Mouse (Mus musculus) limb, embryonic 13.5 days (tissue): Measurements from ENCODE around the gene Angptl7. TPM values are rescaled to one million over a fixed set of nuclear protein-coding genes. Genes with fewer than 3 reads are reported as not detected.
A peak's percentile ranks its signal among the peaks of the same experiment; 100 is the strongest.

Experiments
- ATAC-seq: fragments of 200-750 bp; cut with Nextera tagmentation; 2 replicates; pipeline ENCODE4 v1.8.0; 2017; ENCODE audit warnings: low read depth, moderate number of reproducible peaks, moderate TSS enrichment; ENCODE audit not compliant: low FRiP score
- H3K27ac ChIP-seq: fragments of 300-500 bp; sonication (generic); 2 replicates; pipeline ENCODE4 v1.5.1; 2015; ENCODE audit warnings: inconsistent platforms, mild to moderate bottlenecking, moderate library complexity
- H3K27me3 ChIP-seq: fragments of 300-500 bp; sonication (generic); 2 replicates; pipeline ENCODE4 v1.6.1; 2015; ENCODE audit warnings: mild to moderate bottlenecking, inconsistent platforms
- H3K36me3 ChIP-seq: fragments of 300-500 bp; sonication (generic); 2 replicates; pipeline ENCODE4 v1.6.1; 2015; ENCODE audit warnings: inconsistent platforms, mild to moderate bottlenecking, moderate library complexity
- H3K4me1 ChIP-seq: fragments of 300-500 bp; sonication (generic); 2 replicates; pipeline ENCODE4 v1.6.1; 2015; ENCODE audit warnings: inconsistent platforms
- H3K4me2 ChIP-seq: fragments of 300-500 bp; sonication (generic); replicated peaks from 2 replicates; pipeline ENCODE4 v1.6.1; 2015; ENCODE audit warnings: inconsistent platforms, mild to moderate bottlenecking, moderate library complexity
- H3K4me3 ChIP-seq: fragments of 300-500 bp; sonication (generic); 2 replicates; pipeline ENCODE4 v1.5.1; 2015; ENCODE audit warnings: moderate library complexity, mild to moderate bottlenecking, inconsistent platforms
- H3K9ac ChIP-seq: fragments of 300-500 bp; sonication (generic); 2 replicates; pipeline ENCODE4 v1.6.1; 2015; ENCODE audit warnings: mild to moderate bottlenecking, inconsistent platforms
- H3K9me3 ChIP-seq: fragments of 300-500 bp; sonication (generic); 2 replicates; pipeline ENCODE4 v1.6.1; 2016; ENCODE audit warnings: inconsistent platforms
- WGBS: fragments of 180-500 bp; shearing (Covaris S2); methylation state at CpG from one replicate; pipeline ENCODE4 v1.1.7; 2015; 5-methylcytosine and 5-hydroxymethylcytosine counted together
- polyA plus RNA-seq: library from polyadenylated mRNA; unstranded; fragments of >200 nt; fragmentation: Nextera tagmentation; extraction: Ambion mirVana; gene quantifications from 2 replicates; pipeline ENCODE4 v1.2.1, GENCODE M21; 2015

Gene Angptl7
- polyA plus RNA-seq, 1 experiment from 2014 or later: 2.0 TPM

DNA sequence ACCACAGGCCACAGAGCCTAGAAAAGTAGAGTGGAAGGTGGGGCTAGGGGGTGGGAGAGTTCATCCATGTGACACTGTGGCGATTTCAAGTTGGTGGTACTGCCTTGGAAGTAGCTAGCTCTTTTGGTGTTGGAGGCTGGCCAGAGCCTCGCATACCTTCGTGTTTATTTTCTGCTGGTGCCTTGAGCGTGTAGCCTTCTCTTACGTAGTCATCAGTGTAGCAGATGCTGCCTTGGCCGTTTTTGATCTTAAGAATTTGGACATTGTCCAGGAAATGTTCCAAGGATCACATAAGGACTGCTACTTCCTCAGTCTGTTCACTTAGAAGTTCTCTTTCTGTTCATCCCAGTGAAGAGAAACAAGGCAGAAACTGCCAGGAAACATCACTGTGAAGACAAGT, 9.8 kb downstream of the Angptl7 start:
- no peak overlapping the region for H3K27ac ChIP-seq
- H3K36me3 ChIP-seq: peaks cover 90% of the 10 kb centered on the region
- 65% methylated on average over 6 of the region's 6 CpGs for WGBS
- H3K9me3 ChIP-seq: no peaks in the 10 kb centered on the region
- H3K4me2 ChIP-seq: no peak overlapping the region
- ATAC-seq: no peak
- H3K4me3 ChIP-seq: no peak overlapping the region
- H3K4me1 ChIP-seq: 0 out of 2 replicates have a peak, but pooled peaks cover 3% of the 10 kb centered on the region
- no peak overlapping the region for H3K9ac ChIP-seq
- H3K27me3 ChIP-seq: no peaks in the 10 kb centered on the region

DNA sequence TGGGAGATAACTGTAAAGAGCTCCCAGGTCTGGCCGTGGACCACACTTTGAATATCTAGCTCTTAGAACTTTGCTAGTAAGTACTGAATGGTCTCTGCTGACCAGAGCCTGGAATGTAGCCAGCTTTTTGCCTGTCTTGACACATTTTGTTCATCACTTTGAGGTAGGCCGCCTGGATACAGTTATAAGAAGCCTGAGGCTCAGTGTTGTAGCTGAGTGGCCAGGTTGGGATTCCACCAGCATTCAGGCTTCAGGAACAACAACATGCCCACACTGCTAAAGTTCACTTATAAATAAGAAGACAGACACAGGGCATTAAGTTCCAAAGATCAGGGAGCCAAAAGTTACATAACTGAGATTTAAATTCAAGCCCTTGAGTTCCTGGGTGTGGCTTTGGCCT, 12.4 kb downstream of the Angptl7 start:
- no peak for ATAC-seq
- Histone ChIP-seq H3K9me3 (no peaks in the 10 kb centered on the region), H3K4me1 (0 out of 2 replicates have a peak, but pooled peaks cover 3% of the 10 kb centered on the region), H3K4me2 (no peak overlapping the region), H3K27me3 (no peaks in the 10 kb centered on the region), H3K27ac (no peak overlapping the region), H3K9ac (no peak overlapping the region), H3K4me3 (no peak overlapping the region), H3K36me3 (peaks cover 96% of the 10 kb centered on the region)
- 61% methylated on average over 2 of the region's 2 CpGs for WGBS

DNA sequence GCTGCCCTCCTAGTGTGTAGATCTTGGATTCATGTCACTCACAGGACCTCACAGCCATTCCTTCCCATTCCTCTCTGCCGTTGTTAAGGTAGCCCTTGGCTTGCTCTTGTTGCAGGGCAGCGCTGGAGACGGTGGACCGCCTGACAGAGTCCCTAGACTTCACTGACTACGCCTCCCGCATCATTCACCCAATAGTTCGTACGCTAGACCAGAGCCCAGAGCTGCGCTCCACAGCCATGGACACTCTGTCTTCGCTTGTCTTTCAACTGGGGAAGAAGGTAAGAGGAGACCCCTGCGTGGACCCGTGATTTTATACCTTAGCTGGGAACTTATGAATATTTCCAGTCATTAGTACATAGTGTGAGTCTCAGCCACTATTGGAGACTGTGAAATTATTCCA, 15.7 kb downstream of the Angptl7 start:
- Histone ChIP-seq H3K9ac (no peak overlapping the region), H3K4me2 (no peak overlapping the region), H3K4me1 (0 out of 2 replicates have a peak, but pooled peaks cover 3% of the 10 kb centered on the region), H3K27me3 (no peaks in the 10 kb centered on the region), H3K9me3 (no peaks in the 10 kb centered on the region), H3K27ac (no peak overlapping the region), H3K4me3 (no peak overlapping the region), H3K36me3 (peaks cover 95% of the 10 kb centered on the region)
- ATAC-seq: no peak
- 93% methylated on average over 12 of the region's 12 CpGs for WGBS

DNA sequence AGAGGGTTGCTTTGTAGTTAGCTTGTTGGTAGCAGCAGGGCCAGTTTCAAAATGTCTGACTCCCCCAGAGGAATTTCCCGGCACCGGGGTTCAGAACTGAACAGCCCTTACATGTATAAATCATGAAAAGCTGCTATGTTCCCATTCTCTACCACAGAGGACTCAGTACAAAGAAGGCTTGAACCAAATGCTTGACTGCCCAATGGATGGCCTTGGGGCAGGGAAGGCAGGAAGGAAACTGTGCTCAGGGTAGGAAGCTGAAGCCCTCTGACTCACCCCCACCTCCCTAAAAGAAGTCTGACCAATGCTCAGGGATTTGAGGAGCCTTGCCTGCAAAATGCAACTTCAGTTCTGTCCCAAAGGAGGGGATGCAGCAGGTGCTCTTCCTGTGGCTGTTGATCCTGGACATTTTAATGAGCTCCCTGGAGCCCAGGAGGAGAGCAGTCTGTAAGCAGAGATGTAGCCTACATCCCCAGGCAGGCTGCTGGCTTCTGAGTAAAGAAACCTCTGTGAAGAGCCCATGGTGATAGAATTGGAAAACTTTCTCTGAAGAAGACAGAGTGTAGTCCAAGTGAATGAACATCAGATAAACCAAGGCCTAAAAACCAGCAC, 18.6 kb downstream of the Angptl7 start:
- ATAC-seq: no peak
- 0 out of 2 replicates have a peak, but pooled peaks cover 3% of the 10 kb centered on the region for H3K4me1 ChIP-seq
- 84% methylated on average over 2 of the region's 2 CpGs for WGBS
- H3K4me2 ChIP-seq: no peak overlapping the region
- H3K4me3 ChIP-seq: no peak overlapping the region
- H3K27ac ChIP-seq: no peak overlapping the region
- H3K9ac ChIP-seq: no peak overlapping the region
- no peaks in the 10 kb centered on the region for H3K27me3 ChIP-seq
- H3K36me3 ChIP-seq: peaks cover 95% of the 10 kb centered on the region
- no peaks in the 10 kb centered on the region for H3K9me3 ChIP-seq

DNA sequence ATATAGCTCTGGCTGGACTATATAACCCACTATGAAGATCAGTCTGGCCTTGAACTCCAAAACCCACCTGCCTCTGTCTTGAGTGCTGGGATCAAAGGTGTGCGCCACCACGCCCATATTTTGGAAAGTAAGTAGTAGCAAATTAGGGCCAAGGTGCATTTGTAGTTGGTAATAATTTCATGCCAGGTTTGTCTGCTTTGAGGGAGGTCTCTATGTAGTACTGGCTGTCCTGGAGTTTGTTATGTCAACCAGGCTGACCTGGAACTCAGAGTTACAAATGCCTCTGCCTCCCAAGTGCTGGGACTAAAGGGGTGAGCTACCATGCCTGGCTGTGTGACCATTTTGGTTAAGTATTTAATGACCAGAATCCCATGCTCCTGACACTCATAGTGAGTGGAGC, 20.0 kb downstream of the Angptl7 start:
- H3K4me1 ChIP-seq: no peaks in the 10 kb centered on the region
- H3K9ac ChIP-seq: no peak overlapping the region
- peaks cover 94% of the 10 kb centered on the region for H3K36me3 ChIP-seq
- WGBS: 95% methylated on average over 2 of the region's 2 CpGs
- no peak overlapping the region for H3K4me3 ChIP-seq
- H3K4me2 ChIP-seq: no peak overlapping the region
- no peaks in the 10 kb centered on the region for H3K27me3 ChIP-seq
- no peak for ATAC-seq
- no peak overlapping the region for H3K27ac ChIP-seq
- H3K9me3 ChIP-seq: no peaks in the 10 kb centered on the region

DNA sequence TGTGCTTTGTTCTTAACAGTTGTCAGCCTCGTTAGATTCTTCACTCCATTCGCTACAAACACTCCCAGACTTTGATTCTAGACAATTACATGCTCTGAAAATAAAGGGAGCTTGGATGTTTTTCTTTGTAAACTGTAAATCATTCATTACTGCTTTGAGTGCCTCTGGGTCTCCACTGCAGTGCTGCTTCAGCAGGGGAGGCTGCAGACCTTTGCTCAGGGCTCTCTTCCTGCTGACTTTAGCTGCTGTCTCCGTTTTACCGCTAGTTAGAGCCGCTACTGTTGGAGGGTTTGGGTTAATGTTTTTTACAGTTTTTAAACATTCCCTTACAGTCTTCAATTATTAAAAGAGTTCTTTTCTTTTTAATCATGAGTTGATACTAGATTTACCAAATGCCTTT, 26.8 kb downstream of the Angptl7 start:
- ATAC-seq: no peak
- Histone ChIP-seq H3K36me3 (peaks cover 93% of the 10 kb centered on the region), H3K9ac (no peak overlapping the region), H3K4me1 (peaks cover 16% of the 10 kb centered on the region), H3K4me2 (no peak overlapping the region), H3K27me3 (no peaks in the 10 kb centered on the region), H3K9me3 (no peaks in the 10 kb centered on the region), H3K27ac (no peak overlapping the region), H3K4me3 (no peak overlapping the region)
- 74% methylated on average over 5 of the region's 5 CpGs for WGBS

DNA sequence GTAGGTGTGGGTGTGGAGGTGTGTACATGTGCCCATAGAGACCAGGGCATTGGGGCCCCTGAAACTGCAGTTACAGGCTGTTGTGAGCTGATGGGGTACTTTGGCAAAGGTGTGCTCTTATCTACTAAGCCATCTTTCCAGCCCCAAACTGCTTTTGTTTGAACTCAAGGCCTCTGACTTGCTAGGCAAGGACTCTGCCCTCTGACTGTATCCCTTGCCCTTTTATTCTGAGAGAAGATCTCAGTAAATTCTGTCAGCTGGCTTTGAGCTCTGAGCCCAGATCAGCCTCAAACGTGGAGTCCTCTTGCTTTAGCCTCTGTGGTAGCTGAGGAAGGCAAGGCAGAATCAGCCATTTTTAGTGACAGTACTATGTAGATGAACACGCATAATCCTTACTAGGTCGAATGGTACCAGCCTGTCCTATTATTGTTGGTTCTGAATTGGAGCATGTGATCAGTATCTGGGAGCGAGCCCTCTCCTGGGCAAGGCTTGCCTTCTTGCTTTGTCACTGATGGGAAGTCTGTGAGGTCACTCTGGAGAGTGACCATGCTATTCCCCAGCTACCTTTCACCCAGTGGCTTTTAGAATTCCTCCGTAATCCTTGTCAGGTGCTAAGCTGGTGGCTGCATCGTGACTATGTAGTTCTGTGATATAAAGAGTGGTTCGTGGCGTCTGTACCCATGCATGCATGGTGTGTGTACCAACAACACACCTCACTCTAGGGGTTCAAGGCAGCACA, 27.7 kb downstream of the Angptl7 start:
- no peak for ATAC-seq
- H3K9me3 ChIP-seq: no peaks in the 10 kb centered on the region
- H3K27ac ChIP-seq: 0 out of 2 replicates have a peak overlapping the region, but pooled peaks have one; percentile 70
- H3K27me3 ChIP-seq: no peaks in the 10 kb centered on the region
- peaks cover 16% of the 10 kb centered on the region for H3K4me1 ChIP-seq
- H3K4me2 ChIP-seq: no peak overlapping the region
- 87% methylated on average over 8 of the region's 8 CpGs for WGBS
- no peak overlapping the region for H3K4me3 ChIP-seq
- peaks cover 96% of the 10 kb centered on the region for H3K36me3 ChIP-seq
- H3K9ac ChIP-seq: peak overlapping the region; percentile 25; the same call in 1 of the 2 replicates

DNA sequence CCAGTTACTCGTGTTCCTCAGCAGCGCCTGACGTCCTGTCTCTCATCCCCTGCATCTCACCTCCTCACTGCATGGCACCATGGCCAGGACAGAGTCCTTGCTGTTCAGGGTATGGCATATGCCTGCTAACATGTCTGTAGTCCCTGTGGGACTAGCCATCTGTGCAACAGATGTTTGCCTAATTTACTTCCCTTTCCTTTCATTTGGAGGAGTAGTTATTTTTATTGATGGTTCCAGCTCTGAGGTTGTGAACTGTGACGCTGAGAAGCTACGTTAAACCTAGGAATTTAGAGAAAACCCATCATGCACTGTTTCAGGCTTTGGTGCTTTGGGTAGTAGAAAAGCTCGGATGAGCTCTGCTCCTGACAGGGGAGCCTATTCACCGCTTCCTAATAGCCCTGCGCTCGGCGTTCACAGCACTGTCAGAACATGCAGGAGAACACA, 28.9 kb downstream of the Angptl7 start:
- H3K4me3 ChIP-seq: no peak overlapping the region
- H3K27me3 ChIP-seq: no peaks in the 10 kb centered on the region
- ATAC-seq: peak; percentile 81
- peaks cover 16% of the 10 kb centered on the region for H3K4me1 ChIP-seq
- no peaks in the 10 kb centered on the region for H3K9me3 ChIP-seq
- peak overlapping the region; percentile 76 for H3K27ac ChIP-seq
- peak overlapping the region; percentile 25; the same call in 1 of the 2 replicates for H3K9ac ChIP-seq
- no peak overlapping the region for H3K4me2 ChIP-seq
- 18% methylated on average over 10 of the region's 10 CpGs for WGBS
- H3K36me3 ChIP-seq: peaks cover 97% of the 10 kb centered on the region

DNA sequence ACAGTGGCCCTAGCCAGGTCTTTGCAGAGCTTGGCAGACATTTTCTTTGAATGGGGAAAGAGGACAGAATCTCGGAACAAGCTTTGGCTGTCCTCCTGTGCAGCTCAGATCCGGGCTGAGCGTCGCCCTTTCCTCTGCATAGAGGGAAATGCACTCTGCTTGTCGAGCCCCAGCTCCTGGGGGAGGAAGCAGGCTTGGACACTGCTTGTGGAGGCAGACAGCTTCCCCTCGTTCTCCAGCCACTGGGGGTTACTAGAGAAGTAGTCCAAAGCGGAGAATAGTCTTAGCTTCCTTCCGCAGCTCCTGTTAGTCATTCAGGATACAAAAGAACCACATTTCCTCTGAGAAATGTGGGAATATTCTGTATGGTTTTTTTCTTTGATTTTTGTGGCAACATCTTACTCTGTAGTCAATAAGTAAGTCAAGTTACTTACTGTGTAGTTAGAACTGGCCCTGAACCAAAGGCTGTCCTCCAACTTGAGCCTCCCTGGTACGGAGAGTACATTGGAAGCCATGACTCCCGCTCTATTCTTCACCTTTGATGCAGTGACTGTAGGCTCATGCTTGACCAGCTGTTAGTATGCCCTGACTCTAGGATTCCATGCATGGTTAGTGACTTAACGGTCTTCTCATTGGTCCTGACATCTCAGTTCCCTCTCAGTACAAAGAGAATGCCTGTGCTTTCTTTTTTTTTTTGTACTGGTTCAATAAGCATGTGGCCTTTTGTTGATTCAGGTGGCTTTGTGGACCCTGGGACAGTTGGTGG, 30.6 kb downstream of the Angptl7 start:
- 90% methylated on average over 11 of the region's 11 CpGs for WGBS
- Histone ChIP-seq H3K36me3 (peaks cover 96% of the 10 kb centered on the region), H3K9me3 (no peaks in the 10 kb centered on the region), H3K4me3 (no peak overlapping the region), H3K9ac (no peak overlapping the region), H3K4me1 (peaks cover 16% of the 10 kb centered on the region), H3K27me3 (no peaks in the 10 kb centered on the region), H3K27ac (no peak overlapping the region), H3K4me2 (no peak overlapping the region)
- no peak for ATAC-seq

DNA sequence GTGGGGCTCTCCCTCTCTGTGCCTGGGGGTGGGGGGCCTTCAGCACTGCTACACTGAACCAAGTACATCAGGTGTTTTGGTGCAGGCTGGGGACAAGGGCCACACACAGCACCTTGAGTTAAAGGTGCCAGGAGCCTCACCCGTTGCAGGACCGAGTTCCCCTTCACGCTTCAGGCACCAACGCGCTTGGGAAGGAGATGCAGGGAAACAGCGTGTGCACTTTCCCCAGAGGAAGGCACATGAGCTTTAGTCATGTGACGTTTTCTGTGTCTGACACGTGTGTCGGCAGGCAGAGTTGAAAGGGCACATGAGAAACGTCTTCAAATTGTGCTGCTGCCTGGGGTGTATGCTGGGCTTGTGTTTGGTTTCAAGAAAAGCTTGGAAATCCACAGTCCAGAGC, 31.9 kb downstream of the Angptl7 start:
- Histone ChIP-seq H3K4me1 (peaks cover 16% of the 10 kb centered on the region), H3K4me3 (no peak overlapping the region), H3K9ac (no peak overlapping the region), H3K36me3 (peaks cover 98% of the 10 kb centered on the region), H3K27ac (no peak overlapping the region), H3K4me2 (no peak overlapping the region), H3K9me3 (no peaks in the 10 kb centered on the region), H3K27me3 (no peaks in the 10 kb centered on the region)
- WGBS: 89% methylated on average over 10 of the region's 10 CpGs
- ATAC-seq: no peak

DNA sequence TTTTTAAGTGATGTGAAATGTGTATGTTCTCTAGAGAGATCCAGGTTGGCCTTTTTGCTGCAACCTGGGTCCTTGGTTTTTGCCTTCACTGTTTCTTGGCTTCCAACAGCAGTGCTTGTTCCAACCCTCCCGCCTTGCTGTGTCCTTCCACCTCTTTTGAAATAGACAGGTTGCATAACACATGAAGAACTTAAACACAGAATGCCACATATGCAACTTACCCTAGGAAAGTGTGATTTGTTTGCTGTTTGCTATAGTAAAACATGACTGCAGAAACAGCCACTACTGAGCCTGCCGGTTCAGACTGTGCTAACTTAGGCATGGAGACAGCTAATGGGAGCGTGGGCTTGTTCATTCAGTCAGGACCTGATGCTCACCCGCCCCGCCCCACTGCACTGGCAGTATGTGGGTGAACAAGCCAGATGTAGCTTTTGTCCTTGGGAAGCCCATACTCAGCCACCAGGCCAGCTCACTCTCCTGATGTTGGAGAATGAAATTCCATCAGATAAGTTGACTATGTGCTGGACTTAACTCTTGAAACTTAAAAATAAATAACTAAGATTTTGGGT, 33.7 kb downstream of the Angptl7 start:
- Histone ChIP-seq H3K9me3 (no peaks in the 10 kb centered on the region), H3K4me2 (no peak overlapping the region), H3K9ac (no peak overlapping the region), H3K36me3 (peaks cover 98% of the 10 kb centered on the region), H3K27me3 (no peaks in the 10 kb centered on the region), H3K4me1 (peaks cover 7% of the 10 kb centered on the region), H3K4me3 (no peak overlapping the region), H3K27ac (no peak overlapping the region)
- WGBS: 95% methylated on average over 5 of the region's 5 CpGs
- no peak for ATAC-seq

DNA sequence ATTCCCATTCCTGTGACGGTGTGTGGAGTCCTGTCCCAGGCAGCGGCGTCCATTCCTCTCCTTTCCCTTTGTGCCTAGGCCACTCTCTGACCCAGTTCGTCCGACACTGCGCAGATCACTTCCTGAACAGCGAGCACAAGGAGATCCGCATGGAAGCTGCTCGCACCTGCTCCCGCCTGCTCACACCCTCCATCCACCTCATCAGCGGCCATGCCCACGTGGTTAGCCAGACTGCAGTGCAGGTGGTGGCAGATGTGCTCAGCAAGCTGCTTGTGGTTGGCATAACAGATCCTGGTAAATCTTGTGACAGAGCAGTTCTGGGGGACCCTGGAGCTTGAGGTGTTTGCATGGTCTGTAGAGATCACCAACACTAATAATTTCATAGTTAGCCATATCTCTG, 35.4 kb downstream of the Angptl7 start:
- peaks cover 99% of the 10 kb centered on the region for H3K36me3 ChIP-seq
- H3K4me2 ChIP-seq: no peak overlapping the region
- no peaks in the 10 kb centered on the region for H3K4me1 ChIP-seq
- no peak overlapping the region for H3K9ac ChIP-seq
- H3K9me3 ChIP-seq: no peaks in the 10 kb centered on the region
- no peak overlapping the region for H3K4me3 ChIP-seq
- no peak for ATAC-seq
- H3K27ac ChIP-seq: no peak overlapping the region
- WGBS: 94% methylated on average over 12 of the region's 12 CpGs
- no peaks in the 10 kb centered on the region for H3K27me3 ChIP-seq
